Mouse (Mus musculus): ENCODE results near the gene Zfp748.

Zfp748 gene

GRCm38 (mm10) chr13:67553730-67554129 lies at the start of gene Zfp748:
Zfp748 (minus strand) TSS chr13:67553830.
- in situ Hi-C loops (cut with MboI, MseI) = no loop called here

GRCm38 (mm10) chr13:67572591-67573189 lies 19.1 kb upstream of the Zfp748 start:
- in situ Hi-C loops (cut with MboI, MseI) = no loop called here

GRCm38 (mm10) chr13:67552505-67553346 lies 904 bp downstream of the Zfp748 start:
- in situ Hi-C loops (cut with MboI, MseI) = no loop called here

GRCm38 (mm10) chr13:67545941-67546340 lies 7.7 kb downstream of the Zfp748 start:
- in situ Hi-C loops (cut with MboI, MseI) = no loop called here

- in situ Hi-C loops (cut with MboI, MseI) = loop anchor here (10.0 kb wide), 1 partner anchor 162 kb away; the partner anchor contains the start of genes Gm28044 and Zfp953
These were observed 26.4 kb downstream of the Zfp748 start for GRCm38 (mm10) chr13:67527049-67527730.

DNA sequence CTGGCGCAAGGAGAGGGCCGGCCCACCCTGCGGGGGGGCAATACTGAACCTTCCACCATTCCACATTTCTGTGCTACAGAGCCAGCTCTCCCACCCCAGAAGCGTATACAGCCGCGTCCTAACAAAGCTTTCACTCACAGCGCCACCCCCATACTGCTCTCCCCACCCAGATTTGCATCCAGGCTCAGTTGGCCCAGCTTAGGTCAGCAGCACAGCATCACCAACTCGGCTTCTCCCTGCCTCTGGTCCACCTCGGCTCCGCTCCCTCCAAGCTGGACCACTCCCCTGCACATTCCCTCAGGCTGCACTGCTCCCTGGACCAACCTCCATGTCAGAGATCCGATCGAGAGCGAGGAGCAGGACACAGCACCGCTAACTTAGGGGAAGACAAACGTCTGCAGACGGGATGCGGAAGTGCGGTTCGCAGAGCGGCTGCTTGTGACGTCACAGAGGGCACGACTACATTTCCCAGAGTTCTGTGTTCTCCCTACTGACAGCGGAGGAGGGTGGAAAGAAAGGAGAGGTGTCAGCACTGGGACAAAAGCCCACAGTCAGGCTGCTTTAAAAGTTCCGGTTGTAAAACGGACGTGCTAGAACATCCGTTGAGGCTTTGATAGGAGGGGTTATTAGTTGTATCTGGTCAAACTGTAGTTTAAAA lies 27.7 kb downstream of the Zfp748 start, which contains the start of the genes Gm26965 and Zfp87:
Gm26965 (minus strand) TSS at position 399 of the 658 bp plus-strand sequence.
Zfp87 (minus strand) TSS at position 425 of the 658 bp plus-strand sequence.
- in situ Hi-C loops (cut with MboI, MseI) = loop anchor here (10.0 kb wide), 1 partner anchor 161 kb away; the partner anchor contains the start of genes Gm28044 and Zfp953

- in situ Hi-C loops (cut with MboI, MseI) = no loop called here
These were observed 52.7 kb downstream of the Zfp748 start for GRCm38 (mm10) chr13:67500908-67501307.

- in situ Hi-C loops (cut with MboI, MseI) = no loop called here
These were observed 53.4 kb downstream of the Zfp748 start, which contains the start of gene Zfp58 for GRCm38 (mm10) chr13:67500084-67500719. Zfp58 (minus strand) TSS chr13:67500555.

GRCm38 (mm10) chr13:67495631-67496030 lies 58.0 kb downstream of the Zfp748 start:
- in situ Hi-C loops (cut with MboI, MseI) = no loop called here
